In genomic region chr11:5998472-5998871, GRCm38 (mm10) we compare ENCODE assay signal across 20 mouse cellular contexts. TPM values are rescaled to one million over a fixed set of nuclear protein-coding genes. Genes with fewer than 3 reads are reported as not detected.
"Had no signal": no experiment of that assay in that cellular context is flagged by ENCODE, and none has a peak within 500 bp of the region (broad histone marks: within the 10 kb centered on the region; RNA-seq: fewer than 3 reads in every experiment).

No protein-coding gene starts in this region.

- H3K36me3 ChIP-seq: limb, embryonic 12.5 days; limb, embryonic 15.5 days; midbrain, embryonic 12.5 days; midbrain, embryonic 15.5 days; neural tube, embryonic 13.5 days had no signal

- H3K27ac ChIP-seq: limb, embryonic 12.5 days; limb, embryonic 15.5 days; liver, embryonic 14.5 days; midbrain, embryonic 12.5 days; midbrain, embryonic 15.5 days; neural tube, embryonic 13.5 days had no signal

- DNase-seq: kidney, adult 18-20 months; kidney, adult 9 months; kidney, postnatal 14 days; kidney, postnatal 4 days; layer of hippocampus, postnatal 36 days; liver, postnatal 0 days; lung, embryonic 14.5 days; lung, postnatal 36 days; right cerebral cortex, postnatal 14 days; right cerebral cortex, postnatal 4 days; thymus, adult 18-20 months; thymus, postnatal 4 days had no signal

- H3K27me3 ChIP-seq: limb, embryonic 12.5 days; limb, embryonic 15.5 days; midbrain, embryonic 12.5 days; midbrain, embryonic 15.5 days; neural tube, embryonic 13.5 days had no signal

- H3K4me3 ChIP-seq: left cerebral cortex, adult 2 months; limb, embryonic 12.5 days; limb, embryonic 15.5 days; midbrain, embryonic 12.5 days; midbrain, embryonic 15.5 days; neural tube, embryonic 13.5 days had no signal

RNA-seq across cellular contexts. Expression of gene Gck, which starts 48.6 kb away (rescaled TPM):
- polyA plus RNA-seq: inflammation-experienced regulatory T-cells, adult 6 months had no signal
